Mouse (Mus musculus) right cerebral cortex, postnatal 4 days (tissue): ENCODE data around the gene Haus6.
"Not testable (repeated sequence)": the region's sequence is repeated elsewhere in the genome, so short reads cannot be mapped to it uniquely, and the experiment has no call there.

ENCODE experiments used
- DNase-seq: peaks from one replicate; pipeline ENCODE4 v3.0.0-alpha.2; 2022

Gene Haus6

GRCm38 (mm10) chr4:86611524-86612288 lies at the start of gene Haus6:
Gene Haus6, minus strand, starts transcription at chr4:86612055.
- DNase-seq: peak; percentile 84

- no peak for DNase-seq
These were observed 45.3 kb upstream of the Haus6 start for GRCm38 (mm10) chr4:86657176-86657575.

GRCm38 (mm10) chr4:86656410-86656809 lies 44.6 kb upstream of the Haus6 start:
- DNase-seq: not testable (repeated sequence)

GRCm38 (mm10) chr4:86651686-86652384 lies 40.0 kb upstream of the Haus6 start:
- DNase-seq: no peak

- DNase-seq: not testable (repeated sequence)
These were observed 36.5 kb upstream of the Haus6 start for GRCm38 (mm10) chr4:86648394-86648793.

DNA sequence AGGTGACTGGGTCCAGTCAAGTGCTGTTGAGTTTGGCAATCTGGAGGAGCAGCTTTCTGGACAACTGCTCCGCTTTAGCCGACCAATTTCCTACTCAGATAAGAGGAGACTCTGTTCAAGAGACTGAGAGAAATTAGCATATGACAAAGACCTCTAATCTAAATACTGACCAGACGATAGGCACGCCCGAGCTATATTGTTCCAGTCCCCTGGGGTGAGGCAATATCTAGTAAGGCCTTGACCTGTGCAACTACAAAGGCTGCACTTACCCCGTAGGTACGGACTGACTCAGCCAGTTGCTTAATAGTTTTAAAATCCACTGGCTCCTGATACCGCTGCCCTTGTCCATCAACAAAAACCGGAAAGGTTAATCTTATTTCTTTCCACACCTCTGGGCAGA lies 25.7 kb upstream of the Haus6 start:
- DNase-seq: not testable (repeated sequence)

GRCm38 (mm10) chr4:86634873-86635272 lies 23.0 kb upstream of the Haus6 start:
- DNase-seq: not testable (repeated sequence)

DNA sequence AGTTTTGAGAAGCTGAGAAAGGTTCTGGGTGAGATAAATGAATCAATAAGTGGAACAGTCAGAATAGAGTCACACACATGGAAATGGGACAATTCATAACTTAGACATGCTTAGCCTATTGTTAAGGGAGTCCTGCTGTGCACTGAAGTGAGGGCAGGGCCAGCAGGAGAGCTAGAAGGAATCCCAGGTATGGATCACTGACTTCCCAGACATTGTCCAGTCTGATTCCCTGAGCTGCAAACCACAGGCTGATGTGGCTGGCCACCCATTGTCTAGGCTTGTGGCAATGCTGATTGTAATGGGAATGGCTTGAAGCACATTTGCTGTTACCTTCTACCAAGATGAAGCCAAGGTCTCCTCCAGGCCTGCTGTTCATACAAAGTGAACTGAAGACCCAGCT lies 22.5 kb upstream of the Haus6 start:
- not testable (repeated sequence) for DNase-seq

- not testable (repeated sequence) for DNase-seq
These were observed 20.7 kb upstream of the Haus6 start for GRCm38 (mm10) chr4:86632556-86632955.

- DNase-seq: no peak
These were observed 20.0 kb upstream of the Haus6 start for GRCm38 (mm10) chr4:86631831-86632230.

DNA sequence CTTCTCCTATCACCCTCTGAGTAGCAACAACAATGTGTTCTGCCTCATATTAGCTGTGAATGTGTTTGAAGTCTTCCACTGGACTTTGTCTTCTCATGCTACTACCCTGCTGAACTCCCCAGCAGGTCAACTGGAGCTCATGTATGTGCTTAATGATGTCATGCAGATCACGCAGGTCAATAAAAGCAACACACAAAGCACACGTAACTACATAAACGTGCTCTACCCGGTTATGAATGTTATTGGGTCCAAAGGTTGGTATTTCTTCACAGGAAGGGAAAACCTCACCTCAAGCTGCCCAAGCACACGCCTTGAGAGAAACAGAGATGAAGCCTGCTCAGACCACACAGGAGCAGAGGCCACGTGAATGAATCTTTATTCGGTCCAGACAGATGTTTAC lies 14.6 kb upstream of the Haus6 start:
- DNase-seq: not testable (repeated sequence)

DNA sequence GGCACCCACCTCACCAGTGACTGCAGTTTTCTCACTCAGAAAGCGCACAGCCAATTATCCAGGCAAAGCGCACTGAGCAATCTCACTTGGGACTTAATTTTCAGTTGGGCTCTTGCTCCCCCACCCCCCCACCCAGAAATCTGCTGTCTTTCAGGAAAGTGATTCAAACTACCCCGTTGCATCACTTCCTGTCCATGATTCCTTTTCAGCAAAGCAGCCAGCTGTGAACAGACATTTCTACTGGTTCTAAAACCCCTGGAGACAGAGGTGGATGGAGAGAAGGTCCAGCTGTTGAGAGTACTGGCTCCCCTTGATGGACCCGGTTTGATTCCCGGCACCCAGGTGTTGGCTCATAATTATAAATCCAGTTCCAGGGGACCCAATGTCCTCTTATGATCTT lies 13.6 kb upstream of the Haus6 start:
- no peak for DNase-seq

DNA sequence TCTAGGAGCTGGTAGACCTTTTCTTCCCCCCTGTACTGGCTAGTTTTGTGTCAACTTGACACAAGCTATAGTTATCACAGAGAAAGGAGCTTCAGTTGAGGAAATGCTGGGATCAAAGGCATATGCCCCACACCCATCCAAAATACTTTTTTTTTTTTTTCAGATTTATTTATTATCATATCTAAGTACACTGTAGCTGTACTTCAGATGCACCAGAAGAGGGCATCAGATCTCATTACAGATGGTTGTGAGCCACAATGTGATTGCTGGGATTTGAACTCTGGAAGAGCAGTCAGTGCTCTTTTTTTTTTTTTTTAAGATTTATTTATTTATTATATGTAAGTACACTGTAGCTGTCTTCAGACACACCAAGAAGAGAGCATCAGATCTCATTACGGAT lies 10.7 kb upstream of the Haus6 start:
- DNase-seq: not testable (repeated sequence)

DNA sequence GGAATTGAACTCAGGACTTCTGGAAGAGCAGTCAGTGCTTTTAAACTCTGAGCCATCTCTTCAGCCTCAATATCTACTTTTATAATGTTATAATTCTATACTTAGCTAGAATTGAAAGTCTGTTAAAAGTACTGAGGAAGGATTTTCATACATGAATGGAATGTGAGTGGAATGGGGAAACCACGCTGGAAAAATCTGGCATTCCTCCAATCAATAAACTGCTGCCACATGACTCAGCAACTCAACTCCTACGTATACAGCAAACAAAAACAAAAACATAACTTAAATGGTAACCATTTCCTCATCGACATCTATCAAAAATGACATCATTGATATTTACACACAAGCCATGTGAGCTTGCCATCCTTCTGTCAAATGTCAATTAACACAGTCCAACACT lies 10.3 kb upstream of the Haus6 start:
- no peak for DNase-seq

GRCm38 (mm10) chr4:86620506-86620905 lies 8.7 kb upstream of the Haus6 start:
- no peak for DNase-seq

DNA sequence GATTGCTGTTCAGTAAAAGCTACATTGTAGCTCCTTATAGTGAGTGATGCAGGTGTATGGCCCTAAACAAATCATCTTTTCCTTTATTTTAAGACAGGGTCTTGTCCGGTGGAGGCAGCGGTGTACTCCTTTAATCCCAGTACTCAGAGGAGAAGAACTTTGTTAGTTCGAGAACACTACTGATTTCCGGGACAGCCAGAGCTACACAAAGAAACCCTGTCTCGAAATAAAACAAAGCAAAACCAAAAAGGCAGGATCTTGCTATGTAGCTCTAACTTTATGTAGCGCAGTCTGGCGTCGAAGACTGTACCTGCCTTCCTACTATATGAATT lies 400 bp upstream of the Haus6 start:
- no peak for DNase-seq

GRCm38 (mm10) chr4:86591304-86591703 lies 20.6 kb downstream of the Haus6 start:
- no peak for DNase-seq

DNA sequence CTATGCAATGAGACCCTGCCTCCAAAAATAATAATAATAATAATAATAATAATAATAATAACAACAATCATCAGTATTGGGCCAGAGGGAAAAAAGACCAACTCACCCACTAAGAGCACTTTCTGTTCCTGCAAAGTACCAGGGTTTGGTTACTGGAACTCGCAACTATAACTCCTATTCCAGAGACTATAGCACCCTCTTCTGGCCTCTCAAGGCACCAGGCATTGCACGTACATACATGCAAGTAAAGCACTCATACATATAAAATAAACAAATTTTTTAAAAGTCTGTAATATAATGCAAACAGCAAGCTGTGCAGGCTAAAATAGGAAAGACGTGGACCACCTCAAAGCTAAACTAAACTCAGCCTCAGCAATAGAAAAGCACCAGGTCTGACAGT lies 23.6 kb downstream of the Haus6 start:
- DNase-seq: no peak

DNA sequence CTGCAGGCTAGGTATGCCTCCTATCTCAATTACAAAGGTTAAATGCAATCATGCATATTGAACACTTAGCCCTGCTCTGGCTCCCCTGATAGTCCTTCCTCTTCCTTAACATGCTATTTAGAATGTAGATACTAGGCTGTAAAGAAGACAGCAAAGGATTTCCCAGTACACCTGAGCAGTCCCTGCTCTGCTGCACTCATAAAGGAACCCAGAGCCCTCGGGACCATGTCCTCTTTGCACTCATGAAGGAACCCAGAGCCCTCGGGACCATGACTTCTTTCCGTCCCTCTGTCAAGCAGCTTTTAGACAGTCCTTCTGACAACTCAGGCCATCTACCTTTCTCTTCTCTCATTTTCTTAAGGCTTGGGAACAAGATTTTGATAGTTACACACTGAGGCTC lies 31.3 kb downstream of the Haus6 start:
- DNase-seq: no peak

- no peak for DNase-seq
These were observed 31.8 kb downstream of the Haus6 start for GRCm38 (mm10) chr4:86580056-86580455.

DNA sequence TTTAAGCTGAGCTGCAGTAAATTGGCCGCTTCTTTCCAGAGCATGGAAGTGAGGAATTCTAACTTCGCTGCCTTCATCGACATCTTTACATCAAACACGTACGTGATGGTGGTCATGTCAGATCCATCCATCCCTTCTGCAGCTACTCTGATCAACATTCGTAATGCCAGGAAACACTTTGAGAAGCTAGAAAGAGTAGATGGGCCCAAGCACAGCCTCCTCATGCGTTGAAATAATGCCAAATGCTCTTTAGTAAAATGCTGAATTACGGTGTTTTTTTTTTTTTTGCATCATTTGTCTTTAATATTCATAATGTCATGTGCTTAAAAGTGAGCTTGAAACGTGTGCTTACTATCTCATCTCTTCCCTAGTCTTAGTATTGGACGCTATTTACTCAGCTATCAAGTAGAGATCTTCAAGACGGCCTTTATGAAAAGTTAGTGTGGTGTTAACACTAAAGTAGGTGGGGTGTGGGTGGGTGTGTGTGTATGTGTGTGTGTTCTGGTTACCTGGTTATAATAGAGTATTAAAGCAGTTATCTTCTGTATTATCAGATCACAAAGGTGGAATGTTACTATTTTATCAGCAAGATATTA lies 35.1 kb downstream of the Haus6 start:
- no peak for DNase-seq

DNA sequence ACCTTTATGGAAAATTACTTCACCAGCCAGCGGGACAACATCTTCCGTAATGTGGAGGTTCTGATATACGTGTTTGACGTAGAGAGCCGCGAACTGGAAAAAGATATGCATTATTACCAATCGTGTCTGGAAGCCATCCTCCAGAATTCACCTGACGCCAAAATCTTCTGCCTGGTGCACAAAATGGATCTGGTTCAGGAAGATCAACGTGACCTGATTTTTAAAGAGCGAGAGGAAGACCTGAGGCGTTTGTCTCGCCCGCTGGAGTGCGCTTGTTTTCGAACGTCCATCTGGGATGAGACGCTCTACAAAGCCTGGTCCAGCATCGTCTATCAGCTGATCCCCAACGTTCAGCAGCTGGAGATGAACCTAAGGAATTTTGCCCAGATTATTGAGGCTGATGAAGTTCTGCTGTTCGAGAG lies 35.7 kb downstream of the Haus6 start:
- peak; percentile 13 for DNase-seq

GRCm38 (mm10) chr4:86575283-86575983 lies 36.4 kb downstream of the Haus6 start, which contains the start of gene Rraga:
Gene Rraga, plus strand, starts transcription at chr4:86575668.
- DNase-seq: peak; percentile 95

DNA sequence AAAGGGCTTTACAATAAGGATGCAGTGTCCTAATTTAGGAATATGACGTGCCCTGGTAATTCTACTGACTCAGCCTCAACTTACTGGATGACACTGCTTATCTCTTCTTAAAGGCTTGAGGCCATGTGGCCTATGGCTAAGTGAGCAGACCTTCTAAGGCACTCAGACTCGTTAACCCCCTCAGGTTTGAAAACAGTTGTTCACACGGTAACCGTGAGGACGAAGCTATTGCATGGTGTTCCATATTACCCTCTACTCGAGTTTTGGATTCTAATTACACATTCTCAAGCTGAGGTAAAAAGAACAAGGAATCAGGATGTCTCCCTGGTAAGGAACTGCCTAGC lies 36.9 kb downstream of the Haus6 start:
- no peak for DNase-seq
